Mouse (Mus musculus) lung, postnatal 0 days (tissue): ENCODE results near the gene C1qtnf2.

Source experiments
- CTCF ChIP-seq: IDR thresholded peaks from 2 replicates; pipeline ENCODE4 v1.5.1; 2016; ENCODE audit warnings: antibody characterized with exemption, mild to moderate bottlenecking
- EP300 ChIP-seq: IDR thresholded peaks from 2 replicates; pipeline ENCODE4 v1.6.1; 2016; ENCODE audit warnings: antibody characterized with exemption, mild to moderate bottlenecking, control low read depth

- TF ChIP-seq CTCF (peak; percentile 80), EP300 (no peak)
Measured at GRCm38 (mm10) chr11:43516344-43517021, 42.4 kb downstream of the C1qtnf2 start.
